Mouse (Mus musculus): ENCODE data around the gene Smarce1. TPM values are rescaled to one million over a fixed set of nuclear protein-coding genes. Genes with fewer than 3 reads are reported as not detected.

The Smarce1 gene
- polyA plus RNA-seq (2012; rRNA removed) = 37.0 and 43.5 TPM in 2 replicates

DNA sequence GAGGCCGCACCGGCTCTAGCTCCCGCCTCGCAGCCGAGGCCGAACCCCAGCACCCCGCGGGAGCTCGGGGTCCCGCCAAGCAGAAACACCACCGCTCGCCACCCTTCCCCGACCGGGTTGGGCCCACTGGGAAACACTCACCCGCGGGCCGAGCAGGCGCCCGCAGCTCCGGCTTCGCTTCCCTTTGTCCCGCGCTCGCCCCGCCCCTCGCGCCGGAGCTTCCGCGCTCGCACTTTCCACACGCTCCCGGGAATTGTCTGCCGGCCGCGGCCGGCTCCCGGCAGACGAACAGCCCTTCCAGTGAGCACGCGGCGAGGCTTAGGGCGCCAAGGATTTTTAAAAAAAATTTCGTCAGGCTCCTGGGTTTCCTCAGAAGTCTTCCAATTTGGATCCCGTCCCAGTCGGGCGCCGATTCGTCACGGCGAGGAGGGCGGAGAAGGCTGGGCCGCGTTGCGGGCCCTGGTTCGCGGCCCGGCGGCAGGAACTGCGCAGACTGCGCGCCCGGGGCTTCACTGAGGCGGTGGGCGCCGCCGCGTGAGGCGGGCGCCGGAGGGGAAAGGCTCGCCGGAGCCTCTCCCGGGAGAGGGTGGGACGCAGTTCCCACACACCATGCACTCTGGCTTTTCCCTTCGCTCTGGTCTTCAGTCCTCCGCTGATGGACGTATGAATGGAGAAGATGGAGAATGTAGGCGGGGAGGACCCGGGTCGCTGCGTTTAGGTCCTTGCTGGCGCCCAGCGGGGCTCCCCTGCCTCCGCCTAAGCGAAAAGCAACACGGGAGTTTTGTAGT is at the start of gene Smarce1:
Gene Smarce1, minus strand, starts transcription at position 757 of the 788 bp plus-strand sequence.
- TF ChIP-seq CTCF (IDR thresholded peaks at IDR 0.05; ENCODE audit: borderline replicate concordance, control insufficient read depth, extremely low read depth, insufficient read depth, low read length, poor library complexity) (0 out of 2 replicates have a peak, but pooled peaks have one; percentile 24), POLR2A (IDR thresholded peaks at IDR 0.05; ENCODE audit: control insufficient read depth, extremely low read depth, insufficient read depth, low read length, poor library complexity) (peak; percentile 60; the same call in 1 of the 2 replicates)
- under 1% methylated on average over 87 of the region's 87 CpGs for WGBS
- peaks cover 4% of the 10 kb centered on the region for H3K4me1 ChIP-seq (replicated peaks; ENCODE audit: control insufficient read depth, insufficient read depth, low read length)
- H3K36me3 ChIP-seq (ENCODE audit: control insufficient read depth, insufficient read depth, low read length) = peaks cover 24% of the 10 kb centered on the region
- H3K4me3 ChIP-seq (ENCODE audit: control insufficient read depth, insufficient read depth, low read length) = peak within 1 kb of the TSS; percentile 95
- H3K27me3 ChIP-seq (ENCODE audit: control insufficient read depth, insufficient read depth, low read length) = no peaks in the 10 kb centered on the region
- DNase-seq = peak; percentile 80
- H3K27ac ChIP-seq (ENCODE audit: control insufficient read depth, insufficient read depth, low read length) = peak within 1 kb of the TSS; percentile 49

DNA sequence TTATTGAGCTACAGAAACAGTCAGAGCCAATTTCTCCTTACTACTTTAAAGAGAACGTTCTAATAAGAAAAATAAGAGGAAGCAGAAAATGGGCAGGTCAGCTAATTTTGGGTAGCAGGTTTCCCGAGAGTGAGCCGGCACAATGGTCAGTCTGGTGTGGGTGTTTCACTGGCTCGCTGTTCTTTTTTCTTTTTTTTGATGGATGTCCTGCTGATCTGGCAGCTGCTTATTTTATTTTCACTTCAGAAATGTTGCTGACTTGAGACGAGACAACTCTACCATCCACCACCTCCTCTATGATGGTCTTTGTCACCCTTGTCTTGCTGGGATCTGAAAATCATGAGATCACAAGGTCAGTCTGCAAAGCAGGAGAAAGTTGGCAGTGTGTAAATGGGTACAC is 49.2 kb upstream of the Smarce1 start:
- H3K27ac ChIP-seq (ENCODE audit: control insufficient read depth, insufficient read depth, low read length) = no peak overlapping the region
- H3K4me1 ChIP-seq (replicated peaks; ENCODE audit: control insufficient read depth, insufficient read depth, low read length) = no peaks in the 10 kb centered on the region
- 43% methylated on average over 5 of the region's 5 CpGs for WGBS
- no peak for DNase-seq
- TF ChIP-seq CTCF (IDR thresholded peaks at IDR 0.05; ENCODE audit: borderline replicate concordance, control insufficient read depth, extremely low read depth, insufficient read depth, low read length, poor library complexity) (no peak), POLR2A (IDR thresholded peaks at IDR 0.05; ENCODE audit: control insufficient read depth, extremely low read depth, insufficient read depth, low read length, poor library complexity) (no peak)
- no peaks in the 10 kb centered on the region for H3K36me3 ChIP-seq (ENCODE audit: control insufficient read depth, insufficient read depth, low read length)
- no peaks in the 10 kb centered on the region for H3K27me3 ChIP-seq (ENCODE audit: control insufficient read depth, insufficient read depth, low read length)
- no peak overlapping the region for H3K4me3 ChIP-seq (ENCODE audit: control insufficient read depth, insufficient read depth, low read length)

DNA sequence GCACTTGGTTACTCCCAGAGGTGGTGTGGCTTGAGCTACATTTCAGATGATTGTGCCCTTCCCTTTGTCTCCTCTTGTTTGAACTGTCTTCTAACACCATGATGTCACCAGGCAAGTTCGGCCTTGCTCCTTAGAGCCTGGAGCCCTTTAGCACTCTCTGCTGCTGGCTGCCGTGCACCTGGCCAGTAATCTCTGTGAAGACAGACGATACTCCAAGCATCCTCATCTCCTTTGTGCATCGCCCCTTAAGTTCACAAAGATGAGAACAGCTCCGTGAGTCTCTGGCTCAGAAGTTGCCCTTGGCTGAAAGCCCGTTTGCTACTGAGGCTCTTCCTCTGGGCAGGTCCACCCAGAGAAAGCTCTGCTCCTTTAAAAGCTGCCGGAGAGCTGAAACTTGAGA is 46.0 kb upstream of the Smarce1 start:
- WGBS = 80% methylated on average over 7 of the region's 7 CpGs
- Histone ChIP-seq H3K4me1 (replicated peaks; ENCODE audit: control insufficient read depth, insufficient read depth, low read length) (no peaks in the 10 kb centered on the region), H3K27me3 (ENCODE audit: control insufficient read depth, insufficient read depth, low read length) (no peaks in the 10 kb centered on the region), H3K36me3 (ENCODE audit: control insufficient read depth, insufficient read depth, low read length) (no peaks in the 10 kb centered on the region), H3K27ac (ENCODE audit: control insufficient read depth, insufficient read depth, low read length) (no peak overlapping the region), H3K4me3 (ENCODE audit: control insufficient read depth, insufficient read depth, low read length) (no peak overlapping the region)
- no peak for DNase-seq
- TF ChIP-seq CTCF (IDR thresholded peaks at IDR 0.05; ENCODE audit: borderline replicate concordance, control insufficient read depth, extremely low read depth, insufficient read depth, low read length, poor library complexity) = no peak
- no peak for TF ChIP-seq POLR2A (IDR thresholded peaks at IDR 0.05; ENCODE audit: control insufficient read depth, extremely low read depth, insufficient read depth, low read length, poor library complexity)

DNA sequence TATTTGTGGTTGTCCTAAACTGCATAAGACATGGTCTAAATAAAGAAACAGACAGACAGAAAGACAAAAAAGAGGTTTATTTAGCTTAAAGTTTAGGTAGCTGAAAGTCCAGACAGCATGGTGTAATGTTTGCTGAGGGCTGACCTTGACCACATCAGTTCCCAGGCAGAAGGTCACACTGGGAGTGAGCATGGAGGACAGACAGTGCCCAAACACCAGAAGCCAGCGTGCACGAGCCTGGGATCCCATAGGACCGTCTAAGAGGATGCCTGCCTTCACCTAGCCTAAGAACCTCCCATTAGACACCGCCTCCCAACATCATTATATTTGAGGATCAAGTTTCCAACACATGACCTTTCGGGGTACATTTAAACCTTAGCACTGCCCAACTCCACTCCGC is 44.8 kb upstream of the Smarce1 start:
- DNase-seq = no peak
- WGBS = 94% methylated on average over 6 of the region's 6 CpGs
- Histone ChIP-seq H3K27ac (ENCODE audit: control insufficient read depth, insufficient read depth, low read length) (no peak overlapping the region), H3K4me1 (replicated peaks; ENCODE audit: control insufficient read depth, insufficient read depth, low read length) (no peaks in the 10 kb centered on the region), H3K4me3 (ENCODE audit: control insufficient read depth, insufficient read depth, low read length) (no peak overlapping the region), H3K36me3 (ENCODE audit: control insufficient read depth, insufficient read depth, low read length) (no peaks in the 10 kb centered on the region), H3K27me3 (ENCODE audit: control insufficient read depth, insufficient read depth, low read length) (no peaks in the 10 kb centered on the region)
- TF ChIP-seq CTCF (IDR thresholded peaks at IDR 0.05; ENCODE audit: borderline replicate concordance, control insufficient read depth, extremely low read depth, insufficient read depth, low read length, poor library complexity) = no peak
- no peak for TF ChIP-seq POLR2A (IDR thresholded peaks at IDR 0.05; ENCODE audit: control insufficient read depth, extremely low read depth, insufficient read depth, low read length, poor library complexity)

DNA sequence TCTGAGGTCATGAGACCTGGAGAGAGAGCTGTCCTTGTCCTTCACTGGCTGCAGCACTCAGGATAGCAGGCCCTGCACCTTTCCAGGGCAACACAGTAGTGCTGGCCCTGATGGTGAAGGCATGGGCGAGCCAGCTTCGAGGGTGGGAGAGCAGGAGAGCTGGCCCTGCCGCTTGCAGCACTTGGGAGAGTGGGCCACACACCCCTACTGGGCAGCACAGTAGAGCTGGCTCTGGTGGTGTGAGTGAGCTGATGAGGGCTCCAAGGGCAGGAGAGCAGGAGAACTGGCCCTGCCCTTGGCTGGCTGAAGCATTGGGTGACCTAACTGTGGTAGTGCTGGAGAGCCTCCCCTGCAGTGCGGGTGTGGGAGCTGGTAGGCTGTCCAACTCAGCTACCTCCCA is 41.9 kb upstream of the Smarce1 start:
- DNase-seq = no peak
- 94% methylated on average over 4 of the region's 4 CpGs for WGBS
- no peaks in the 10 kb centered on the region for H3K36me3 ChIP-seq (ENCODE audit: control insufficient read depth, insufficient read depth, low read length)
- H3K27ac ChIP-seq (ENCODE audit: control insufficient read depth, insufficient read depth, low read length) = no peak overlapping the region
- TF ChIP-seq POLR2A (IDR thresholded peaks at IDR 0.05; ENCODE audit: control insufficient read depth, extremely low read depth, insufficient read depth, low read length, poor library complexity) = no peak
- TF ChIP-seq CTCF (IDR thresholded peaks at IDR 0.05; ENCODE audit: borderline replicate concordance, control insufficient read depth, extremely low read depth, insufficient read depth, low read length, poor library complexity) = no peak
- H3K27me3 ChIP-seq (ENCODE audit: control insufficient read depth, insufficient read depth, low read length) = no peaks in the 10 kb centered on the region
- no peaks in the 10 kb centered on the region for H3K4me1 ChIP-seq (replicated peaks; ENCODE audit: control insufficient read depth, insufficient read depth, low read length)
- no peak overlapping the region for H3K4me3 ChIP-seq (ENCODE audit: control insufficient read depth, insufficient read depth, low read length)

- TF ChIP-seq CTCF (IDR thresholded peaks at IDR 0.05; ENCODE audit: borderline replicate concordance, control insufficient read depth, extremely low read depth, insufficient read depth, low read length, poor library complexity) (no peak), POLR2A (IDR thresholded peaks at IDR 0.05; ENCODE audit: control insufficient read depth, extremely low read depth, insufficient read depth, low read length, poor library complexity) (no peak)
- H3K36me3 ChIP-seq (ENCODE audit: control insufficient read depth, insufficient read depth, low read length) = no peaks in the 10 kb centered on the region
- no peak overlapping the region for H3K27ac ChIP-seq (ENCODE audit: control insufficient read depth, insufficient read depth, low read length)
- WGBS = 92% methylated on average over 7 of the region's 7 CpGs
- H3K4me3 ChIP-seq (ENCODE audit: control insufficient read depth, insufficient read depth, low read length) = no peak overlapping the region
- DNase-seq = no peak
- no peaks in the 10 kb centered on the region for H3K4me1 ChIP-seq (replicated peaks; ENCODE audit: control insufficient read depth, insufficient read depth, low read length)
- H3K27me3 ChIP-seq (ENCODE audit: control insufficient read depth, insufficient read depth, low read length) = no peaks in the 10 kb centered on the region; the same call in 1 of the 2 replicates
Measured at GRCm38 (mm10) chr11:99269192-99269591, 38.4 kb upstream of the Smarce1 start.

Data from thymus, adult 2 months (tissue).